Mouse (Mus musculus) embryonic facial prominence, embryonic 15.5 days (tissue): ENCODE data around the gene Atf6b. TPM values are rescaled to one million over a fixed set of nuclear protein-coding genes. Genes with fewer than 3 reads are reported as not detected.
A peak's percentile ranks its signal among the peaks of the same experiment; 100 is the strongest.

Source experiments
- ATAC-seq: fragments of 200-750 bp; cut with Nextera tagmentation; 2 replicates; pipeline ENCODE4 v1.8.0; 2017; ENCODE audit warnings: low read depth, moderate TSS enrichment; ENCODE audit not compliant: insufficient number of reproducible peaks, low FRiP score, low TSS enrichment
- H3K27ac ChIP-seq: fragments of 300-500 bp; sonication (generic); replicated peaks from 2 replicates; pipeline ENCODE4 v1.5.1; 2015; ENCODE audit warnings: mild to moderate bottlenecking, inconsistent platforms
- H3K27me3 ChIP-seq: fragments of 300-500 bp; sonication (generic); 2 replicates; pipeline ENCODE4 v1.6.1; 2015; ENCODE audit warnings: inconsistent platforms
- H3K36me3 ChIP-seq: fragments of 300-500 bp; sonication (generic); 2 replicates; pipeline ENCODE4 v1.6.1; 2015; ENCODE audit warnings: mild to moderate bottlenecking, inconsistent platforms
- H3K4me1 ChIP-seq: fragments of 300-500 bp; sonication (generic); 2 replicates; pipeline ENCODE4 v1.6.1; 2015; ENCODE audit warnings: inconsistent platforms
- H3K4me2 ChIP-seq: fragments of 300-500 bp; sonication (generic); replicated peaks from 2 replicates; pipeline ENCODE4 v1.6.1; 2015; ENCODE audit warnings: mild to moderate bottlenecking, inconsistent platforms
- H3K4me3 ChIP-seq: fragments of 300-500 bp; sonication (generic); replicated peaks from 2 replicates; pipeline ENCODE4 v1.5.1; 2015; ENCODE audit warnings: mild to moderate bottlenecking, inconsistent platforms
- H3K9ac ChIP-seq: fragments of 300-500 bp; sonication (generic); 2 replicates; pipeline ENCODE4 v1.6.1; 2015; ENCODE audit warnings: inconsistent platforms
- H3K9me3 ChIP-seq: fragments of 300-500 bp; sonication (generic); replicated peaks from 2 replicates; pipeline ENCODE4 v1.6.1; 2016; ENCODE audit warnings: inconsistent platforms
- WGBS: fragments of 180-500 bp; shearing (Covaris S2); methylation state at CpG from one replicate; pipeline ENCODE4 v1.1.7; 2015; 5-methylcytosine and 5-hydroxymethylcytosine counted together
- polyA plus RNA-seq: library from polyadenylated mRNA; unstranded; fragments of >200 nt; fragmentation: Nextera tagmentation; extraction: Ambion mirVana; gene quantifications from 2 replicates; pipeline ENCODE4 v1.2.1, GENCODE M21; 2015

Gene Atf6b
- polyA plus RNA-seq, 1 experiment from 2014 or later = 94.7 TPM

DNA sequence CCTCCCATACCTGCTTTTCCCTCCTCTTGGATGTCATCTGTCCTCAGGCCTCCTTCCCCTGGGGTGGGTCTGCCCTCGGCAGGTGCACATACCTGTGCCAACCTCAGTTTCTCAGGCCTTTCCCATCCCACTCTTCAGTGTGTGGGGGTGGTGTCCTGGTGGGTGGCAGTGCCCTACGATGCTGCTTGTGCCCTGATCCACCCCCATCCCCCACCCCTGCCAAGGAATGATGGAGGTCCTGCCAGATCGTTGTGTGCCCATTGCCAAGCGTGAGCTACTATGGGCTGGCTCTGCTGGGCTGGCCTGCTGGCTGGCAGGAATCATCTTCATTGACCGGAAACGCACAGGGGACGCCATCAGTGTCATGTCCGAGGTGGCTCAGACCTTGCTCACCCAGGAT lies 35.9 kb upstream of the Atf6b start:
- Histone ChIP-seq H3K4me2 (no peak overlapping the region), H3K4me3 (no peak overlapping the region), H3K27me3 (no peaks in the 10 kb centered on the region)

DNA sequence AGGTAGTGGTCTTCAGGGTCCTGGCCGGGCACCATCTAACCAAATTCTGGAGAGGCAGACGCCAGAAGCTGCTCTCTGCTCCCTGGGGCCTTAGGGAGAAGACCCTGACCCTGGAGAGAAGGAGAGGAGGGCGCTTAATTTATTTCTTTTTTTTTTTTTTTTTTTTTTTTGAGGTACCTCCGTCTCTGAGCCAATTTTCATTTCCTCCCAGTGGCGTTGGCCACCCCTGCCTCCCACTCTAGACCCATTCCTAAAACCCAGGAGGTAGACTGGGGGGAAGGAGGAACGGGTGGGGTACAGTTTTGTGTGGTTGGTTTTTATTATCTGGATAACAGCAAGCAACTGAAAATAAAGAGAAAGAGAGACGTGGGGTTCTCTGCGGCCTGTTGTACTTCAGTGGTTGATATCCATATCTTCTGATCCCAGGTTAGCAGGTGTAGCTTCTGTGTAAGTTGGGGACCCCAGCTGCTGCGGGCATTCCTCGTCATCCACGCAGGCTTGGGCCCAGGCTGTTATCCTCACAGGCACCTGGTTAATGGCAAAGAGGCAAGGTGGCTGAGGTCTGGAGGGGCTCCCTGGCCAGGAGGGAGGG lies 33.8 kb upstream of the Atf6b start:
- no peaks in the 10 kb centered on the region for H3K9me3 ChIP-seq
- H3K27me3 ChIP-seq = no peaks in the 10 kb centered on the region
- H3K36me3 ChIP-seq = peaks cover 70% of the 10 kb centered on the region
- H3K4me1 ChIP-seq = peaks cover 2% of the 10 kb centered on the region; the same call in 1 of the 2 replicates
- H3K4me2 ChIP-seq = no peak overlapping the region
- no peak overlapping the region for H3K9ac ChIP-seq
- H3K27ac ChIP-seq = no peak overlapping the region
- ATAC-seq = no peak
- 81% methylated on average over 11 of the region's 11 CpGs for WGBS
- no peak overlapping the region for H3K4me3 ChIP-seq

More for the DNA sequence above, 35.9 kb upstream of the Atf6b start:
- WGBS = 92% methylated on average over 8 of the region's 8 CpGs
- no peaks in the 10 kb centered on the region for H3K9me3 ChIP-seq
- H3K9ac ChIP-seq = no peak overlapping the region
- peaks cover 20% of the 10 kb centered on the region; the same call in 1 of the 2 replicates for H3K4me1 ChIP-seq
- H3K27ac ChIP-seq = no peak overlapping the region
- peaks cover 55% of the 10 kb centered on the region for H3K36me3 ChIP-seq
- no peak for ATAC-seq

DNA sequence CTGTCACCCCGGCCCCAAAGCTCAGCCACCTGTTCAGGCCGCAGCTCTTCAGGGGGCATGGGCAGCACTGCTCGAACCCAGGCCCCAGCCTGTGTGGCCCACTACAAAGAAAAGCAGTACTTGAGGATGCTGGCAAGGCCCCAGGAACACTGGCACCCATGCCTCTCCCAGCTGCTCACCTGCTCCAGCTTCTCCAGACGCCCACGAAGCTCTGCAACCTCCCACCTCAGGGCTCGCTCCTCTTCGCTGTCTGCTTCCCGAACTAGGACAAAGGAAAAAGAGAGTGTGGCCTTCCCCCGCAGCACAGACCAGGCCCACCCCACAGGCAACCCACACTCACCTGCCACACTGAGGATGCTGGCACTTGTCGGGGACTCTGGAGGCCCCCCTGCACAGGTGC lies 33.1 kb upstream of the Atf6b start:
- H3K36me3 ChIP-seq = peaks cover 70% of the 10 kb centered on the region
- 84% methylated on average over 10 of the region's 10 CpGs for WGBS
- no peak overlapping the region for H3K4me2 ChIP-seq
- no peak for ATAC-seq
- no peaks in the 10 kb centered on the region for H3K4me1 ChIP-seq
- no peak overlapping the region for H3K4me3 ChIP-seq
- H3K9ac ChIP-seq = no peak overlapping the region
- H3K27ac ChIP-seq = no peak overlapping the region
- no peaks in the 10 kb centered on the region for H3K27me3 ChIP-seq
- no peaks in the 10 kb centered on the region for H3K9me3 ChIP-seq

DNA sequence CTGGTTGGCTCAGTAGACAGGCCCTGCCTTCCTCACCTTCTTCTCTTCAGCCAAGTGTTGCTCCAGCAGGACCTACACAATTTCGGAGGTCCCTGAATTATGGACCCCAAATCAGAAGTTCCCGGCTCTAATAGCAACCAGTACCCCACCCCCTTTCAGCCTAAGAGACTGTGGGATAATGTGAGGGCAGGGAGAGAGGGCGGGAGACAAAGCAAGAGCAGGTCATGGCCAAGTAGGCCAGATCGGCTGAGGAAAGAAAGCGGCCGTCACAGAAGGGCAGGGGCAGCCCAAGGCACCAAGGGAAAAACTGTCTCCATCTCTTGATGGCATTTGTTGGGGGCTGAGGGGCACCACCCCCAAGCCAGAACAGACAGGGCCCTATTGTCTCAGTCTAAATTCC lies 31.1 kb upstream of the Atf6b start, which contains the start of gene Egfl8:
Gene Egfl8, minus strand, starts transcription at position 101 of the 400 bp plus-strand sequence.
- ATAC-seq = no peak
- Histone ChIP-seq H3K27me3 (no peaks in the 10 kb centered on the region), H3K9ac (no peak within 1 kb of the TSS), H3K4me1 (no peaks in the 10 kb centered on the region), H3K27ac (0 out of 2 replicates have a peak within 1 kb of the TSS, but pooled peaks have one; percentile 19), H3K9me3 (no peaks in the 10 kb centered on the region), H3K4me3 (no peak within 1 kb of the TSS), H3K36me3 (peaks cover 78% of the 10 kb centered on the region), H3K4me2 (no peak within 1 kb of the TSS)
- 57% methylated on average over 6 of the region's 6 CpGs for WGBS

DNA sequence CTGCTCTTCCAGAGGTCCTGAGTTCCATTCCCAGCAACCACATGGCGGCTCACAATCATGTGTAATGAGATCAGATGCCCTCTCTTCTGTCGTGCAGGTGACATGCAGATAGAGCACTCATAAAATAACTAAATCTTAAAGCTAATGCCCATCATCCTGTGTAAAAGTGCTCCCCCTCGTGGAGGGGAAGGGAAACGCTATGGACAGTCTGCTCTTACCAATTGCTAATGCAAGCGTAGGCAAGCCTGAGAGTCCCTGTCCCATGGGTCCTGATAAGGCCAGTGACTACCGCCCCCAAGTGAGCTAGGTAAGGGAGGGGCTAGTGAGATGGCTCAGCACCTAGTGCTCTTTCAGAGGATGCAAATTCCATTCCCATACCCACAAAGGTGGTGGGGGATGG lies 27.9 kb upstream of the Atf6b start:
- peaks cover 80% of the 10 kb centered on the region for H3K36me3 ChIP-seq
- no peak overlapping the region for H3K9ac ChIP-seq
- H3K27ac ChIP-seq = no peak overlapping the region
- ATAC-seq = no peak
- no peaks in the 10 kb centered on the region for H3K27me3 ChIP-seq
- no peak overlapping the region for H3K4me2 ChIP-seq
- H3K4me3 ChIP-seq = no peak overlapping the region
- H3K9me3 ChIP-seq = no peaks in the 10 kb centered on the region
- no peaks in the 10 kb centered on the region for H3K4me1 ChIP-seq
- 15% methylated on average over 6 of the region's 6 CpGs for WGBS

- no peak for ATAC-seq
- Histone ChIP-seq H3K27ac (no peak overlapping the region), H3K4me3 (no peak overlapping the region), H3K4me1 (peaks cover 1% of the 10 kb centered on the region; the same call in 1 of the 2 replicates), H3K27me3 (no peaks in the 10 kb centered on the region), H3K9me3 (no peaks in the 10 kb centered on the region), H3K4me2 (no peak overlapping the region), H3K36me3 (peaks cover 68% of the 10 kb centered on the region), H3K9ac (no peak overlapping the region)
- 90% methylated on average over 8 of the region's 8 CpGs for WGBS
These were observed 25.9 kb upstream of the Atf6b start for GRCm38 (mm10) chr17:34621006-34621405.

DNA sequence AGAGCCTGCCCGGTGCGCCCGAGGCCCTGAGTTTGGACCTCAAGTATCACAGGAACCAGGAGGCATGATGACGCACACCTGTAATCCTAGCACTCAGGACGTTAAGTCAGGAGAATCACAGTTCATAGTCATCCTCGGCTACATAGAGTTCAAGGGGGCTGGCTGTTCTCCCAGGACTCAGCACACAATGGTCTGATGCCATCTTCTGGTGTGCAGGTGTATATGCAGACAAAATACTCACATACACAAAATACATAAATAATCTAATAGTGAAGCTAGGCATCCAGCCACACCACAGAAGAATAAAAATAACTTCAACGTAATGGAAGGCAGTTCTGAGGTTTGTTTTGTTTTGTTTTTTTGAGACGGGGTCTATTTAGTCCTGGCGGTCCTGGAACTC lies 23.8 kb upstream of the Atf6b start:
- Histone ChIP-seq H3K4me2 (no peak overlapping the region), H3K36me3 (peaks cover 53% of the 10 kb centered on the region), H3K9ac (no peak overlapping the region), H3K4me1 (peaks cover 15% of the 10 kb centered on the region), H3K4me3 (no peak overlapping the region), H3K27me3 (no peaks in the 10 kb centered on the region), H3K27ac (no peak overlapping the region), H3K9me3 (no peaks in the 10 kb centered on the region)
- ATAC-seq = no peak
- WGBS = 77% methylated on average over 9 of the region's 9 CpGs

DNA sequence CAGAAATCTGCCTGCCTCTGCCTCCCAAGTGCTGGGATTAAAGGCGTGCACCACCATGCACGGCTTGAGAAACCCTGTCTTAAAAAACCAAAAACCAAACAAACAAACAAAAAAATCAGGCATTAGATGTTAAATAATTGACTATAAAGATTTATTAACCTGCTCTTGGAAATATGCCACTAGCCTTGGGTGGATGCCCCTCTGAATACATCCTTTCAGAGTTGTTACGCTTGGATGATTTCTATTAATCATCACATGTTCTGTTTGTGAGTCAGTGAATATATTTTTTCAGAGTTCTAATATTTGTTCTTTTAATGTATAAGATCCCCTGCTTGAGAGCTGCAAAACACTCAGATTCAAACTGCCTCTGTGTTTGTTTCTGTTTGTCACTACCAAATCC lies 22.0 kb upstream of the Atf6b start:
- H3K4me1 ChIP-seq = peaks cover 33% of the 10 kb centered on the region
- 95% methylated on average over 3 of the region's 3 CpGs for WGBS
- no peak overlapping the region for H3K4me2 ChIP-seq
- H3K4me3 ChIP-seq = no peak overlapping the region
- H3K36me3 ChIP-seq = peaks cover 45% of the 10 kb centered on the region
- H3K27ac ChIP-seq = no peak overlapping the region
- ATAC-seq = no peak
- H3K9ac ChIP-seq = no peak overlapping the region
- no peaks in the 10 kb centered on the region for H3K9me3 ChIP-seq
- peaks cover 3% of the 10 kb centered on the region for H3K27me3 ChIP-seq

GRCm38 (mm10) chr17:34626062-34626772 lies 20.7 kb upstream of the Atf6b start:
- H3K9ac ChIP-seq = peak overlapping the region; percentile 73
- peak overlapping the region; percentile 86 for H3K4me2 ChIP-seq
- no peak for ATAC-seq
- H3K9me3 ChIP-seq = no peaks in the 10 kb centered on the region
- H3K36me3 ChIP-seq = peaks cover 33% of the 10 kb centered on the region
- peaks cover 45% of the 10 kb centered on the region for H3K4me1 ChIP-seq
- H3K4me3 ChIP-seq = peak overlapping the region; percentile 78
- WGBS = 51% methylated on average over 16 of the region's 16 CpGs
- H3K27ac ChIP-seq = peak overlapping the region; percentile 97
- peaks cover 16% of the 10 kb centered on the region for H3K27me3 ChIP-seq

DNA sequence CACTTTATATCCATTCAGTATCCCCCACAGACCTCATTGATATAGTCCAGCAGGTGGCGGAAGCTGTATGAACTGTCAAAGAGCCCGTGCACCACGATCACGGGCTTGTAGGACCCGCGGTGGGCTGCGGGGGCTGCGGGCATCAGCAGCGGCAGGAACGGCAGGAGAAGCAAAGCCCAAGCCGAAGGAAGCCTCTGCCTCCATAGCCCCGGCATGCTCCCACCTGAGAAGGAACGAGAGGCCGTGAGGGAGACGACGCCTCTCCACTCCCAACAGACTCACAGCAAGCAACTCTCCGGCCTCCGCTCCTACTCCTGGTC lies 20.2 kb upstream of the Atf6b start:
- under 1% methylated on average over 18 of the region's 18 CpGs for WGBS
- H3K4me1 ChIP-seq = peaks cover 51% of the 10 kb centered on the region
- H3K36me3 ChIP-seq = peaks cover 28% of the 10 kb centered on the region
- H3K4me2 ChIP-seq = peak overlapping the region; percentile 86
- H3K27ac ChIP-seq = peak overlapping the region; percentile 97
- H3K9me3 ChIP-seq = no peaks in the 10 kb centered on the region
- peak overlapping the region; percentile 73 for H3K9ac ChIP-seq
- H3K4me3 ChIP-seq = peak overlapping the region; percentile 78
- H3K27me3 ChIP-seq = peaks cover 21% of the 10 kb centered on the region
- ATAC-seq = 0 out of 2 replicates have a peak, but pooled peaks have one; percentile 25

- Histone ChIP-seq H3K9ac (peak overlapping the region; percentile 73), H3K36me3 (peaks cover 22% of the 10 kb centered on the region), H3K4me1 (peaks cover 56% of the 10 kb centered on the region), H3K4me2 (peak overlapping the region; percentile 86), H3K27ac (peak overlapping the region; percentile 97), H3K4me3 (peak overlapping the region; percentile 78), H3K27me3 (peaks cover 22% of the 10 kb centered on the region), H3K9me3 (no peaks in the 10 kb centered on the region)
- WGBS = under 1% methylated on average over 44 of the region's 45 CpGs
- ATAC-seq = peak; percentile 86
These were observed 19.6 kb upstream of the Atf6b start for GRCm38 (mm10) chr17:34627093-34627942.
